Mouse (Mus musculus) thymus, adult 2 months (tissue): Measurements from ENCODE around the gene Galnt14.

ENCODE experiments used
- CTCF ChIP-seq: fragments of 200-500 bp; IDR thresholded peaks from 2 replicates; pipeline ENCODE4 v1.5.1; 2012; ENCODE audit warnings: mild to moderate bottlenecking, control low read depth, low read length, moderate library complexity, borderline replicate concordance; ENCODE audit not compliant: control insufficient read depth, poor library complexity, insufficient read depth; ENCODE audit errors: extremely low read depth
- POLR2A ChIP-seq: fragments of 200-500 bp; IDR thresholded peaks from 2 replicates; pipeline ENCODE4 v1.6.1; 2012; ENCODE audit warnings: mild to moderate bottlenecking, low read length, control low read depth, moderate library complexity; ENCODE audit not compliant: control insufficient read depth, poor library complexity, insufficient read depth; ENCODE audit errors: extremely low read depth

DNA sequence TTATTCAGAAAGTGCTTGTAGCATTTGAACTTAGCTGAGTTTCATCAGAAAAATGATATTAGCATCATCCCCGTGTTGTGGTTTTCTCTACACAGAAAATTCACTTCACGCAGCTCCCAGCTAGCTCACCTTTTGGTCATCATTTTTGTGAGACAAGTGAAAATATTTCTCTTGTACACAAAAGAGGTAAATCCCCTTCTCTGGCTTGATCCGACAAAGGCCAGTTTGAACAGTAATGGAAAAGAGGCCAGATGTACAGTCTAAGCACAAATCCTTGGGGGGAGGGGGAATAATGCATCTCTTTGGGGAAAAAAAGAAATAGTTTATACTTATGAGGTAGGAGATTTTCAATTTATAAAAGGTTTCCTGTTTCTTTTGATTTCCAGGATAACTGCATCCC, 6.4 kb upstream of the Galnt14 start:
- TF ChIP-seq CTCF: no peak
- TF ChIP-seq POLR2A: no peak
